Mouse (Mus musculus) monocyte, adult 59 days (primary cell): Measurements from ENCODE around the gene Agmo. TPM values are rescaled to one million over a fixed set of nuclear protein-coding genes. Genes with fewer than 3 reads are reported as not detected.

Experiments used
- total RNA-seq, 2 experiments: library from RNA; stranded (reverse); gene quantifications; one replicate each; pipeline ENCODE4 v1.2.4; 2023

Agmo gene
- 1 to 10 TPM; 4.9 to 5.3 TPM for total RNA-seq

GRCm38 (mm10) chr12:37241566-37242021 lies at the start of gene Agmo:
TSS of gene Agmo (plus strand) at chr12:37241641.

Other genes starting within 250 kb of the Agmo start
- gene Meox2, start 133.1 kb upstream of the Agmo start, total RNA-seq = not detected